Mouse (Mus musculus): ENCODE measurements around the gene Tdrd5. TPM values are rescaled to one million over a fixed set of nuclear protein-coding genes. Genes with fewer than 3 reads are reported as not detected.

Gene Tdrd5
- polyA plus RNA-seq, 1 experiment from 2014 or later: 1.2 TPM

DNA sequence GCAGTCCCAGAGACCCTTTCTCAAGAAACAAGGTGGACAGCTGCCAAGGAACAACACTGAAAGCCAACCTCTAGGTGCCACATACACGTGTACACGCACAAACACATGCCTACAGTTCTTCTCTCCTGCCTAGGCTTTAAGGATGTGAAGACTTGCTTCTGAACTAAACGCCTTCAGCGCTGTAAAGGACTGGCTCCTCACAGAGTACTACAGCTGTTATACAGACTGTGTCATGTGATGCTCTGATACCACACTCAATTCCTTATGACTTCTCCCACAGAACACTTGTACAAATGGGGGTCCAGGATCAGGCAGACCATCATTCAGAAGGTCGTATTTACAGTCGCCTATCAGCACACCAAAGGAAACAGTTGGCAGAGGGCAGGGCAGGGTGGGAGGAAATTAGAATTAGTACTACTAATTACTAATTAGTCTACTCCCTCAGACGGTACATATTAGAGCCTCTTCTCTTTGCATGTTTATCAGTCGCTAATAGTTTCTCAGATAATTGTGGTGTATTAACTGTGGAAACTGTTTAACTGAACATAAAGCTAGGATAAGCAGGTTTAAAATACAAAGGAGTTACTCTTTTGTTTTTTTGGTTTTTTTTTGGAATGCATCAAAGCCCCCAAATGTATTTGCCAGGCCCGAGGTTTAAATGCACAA, 14.8 kb downstream of the Tdrd5 start:
- H3K27ac ChIP-seq (ENCODE audit: low read length): no peak overlapping the region
- H3K27me3 ChIP-seq (replicated peaks; ENCODE audit: insufficient read depth, low read length): no peaks in the 10 kb centered on the region
- WGBS: 72% methylated on average over 9 of the region's 9 CpGs

GRCm38 (mm10) chr1:156285541-156285896, 17.9 kb downstream of the Tdrd5 start:
- H3K27me3 ChIP-seq (replicated peaks; ENCODE audit: insufficient read depth, low read length): no peaks in the 10 kb centered on the region
- H3K4me1 ChIP-seq (ENCODE audit: insufficient read depth, low read depth, low read length): no peaks in the 10 kb centered on the region
- ATAC-seq: no peak
- no peak overlapping the region for H3K4me2 ChIP-seq (replicated peaks; ENCODE audit: low read depth, low read length)
- H3K9ac ChIP-seq (replicated peaks; ENCODE audit: low read depth): no peak overlapping the region
- no peaks in the 10 kb centered on the region for H3K36me3 ChIP-seq (ENCODE audit: insufficient read depth, low read length)
- no peaks in the 10 kb centered on the region for H3K9me3 ChIP-seq (ENCODE audit: low read length)
- DNase-seq (ENCODE audit: low spot score): no peak
- H3K27ac ChIP-seq (ENCODE audit: low read length): no peak overlapping the region
- TF ChIP-seq EP300 (IDR thresholded peaks at IDR 0.05): no peak
- WGBS: 77% methylated on average over 5 of the region's 5 CpGs
- no peak overlapping the region for H3K4me3 ChIP-seq (ENCODE audit: low read depth, low read length)

More for the DNA sequence above, 14.8 kb downstream of the Tdrd5 start:
- no peaks in the 10 kb centered on the region for H3K36me3 ChIP-seq (ENCODE audit: insufficient read depth, low read length)
- no peak overlapping the region for H3K9ac ChIP-seq (replicated peaks; ENCODE audit: low read depth)
- TF ChIP-seq EP300 (IDR thresholded peaks at IDR 0.05) (no peak), CTCF (IDR thresholded peaks at IDR 0.05) (no peak)
- H3K4me2 ChIP-seq (replicated peaks; ENCODE audit: low read depth, low read length): no peak overlapping the region
- no peaks in the 10 kb centered on the region for H3K9me3 ChIP-seq (ENCODE audit: low read length)
- no peaks in the 10 kb centered on the region for H3K4me1 ChIP-seq (ENCODE audit: insufficient read depth, low read depth, low read length)
- ATAC-seq: no peak
- DNase-seq (ENCODE audit: low spot score): no peak
- no peak overlapping the region for H3K4me3 ChIP-seq (ENCODE audit: low read depth, low read length)

- no peak for TF ChIP-seq CTCF (IDR thresholded peaks at IDR 0.05)
- ATAC-seq (no peak), DNase-seq (ENCODE audit: low spot score) (no peak)
- Histone ChIP-seq H3K9ac (replicated peaks; ENCODE audit: low read depth) (no peak overlapping the region), H3K4me2 (replicated peaks; ENCODE audit: low read depth, low read length) (no peak overlapping the region), H3K27me3 (replicated peaks; ENCODE audit: insufficient read depth, low read length) (no peaks in the 10 kb centered on the region), H3K27ac (ENCODE audit: low read length) (no peak overlapping the region), H3K4me1 (ENCODE audit: insufficient read depth, low read depth, low read length) (no peaks in the 10 kb centered on the region), H3K4me3 (ENCODE audit: low read depth, low read length) (no peak overlapping the region), H3K9me3 (ENCODE audit: low read length) (no peaks in the 10 kb centered on the region), H3K36me3 (ENCODE audit: insufficient read depth, low read length) (no peaks in the 10 kb centered on the region)
- WGBS: 38% methylated on average over 9 of the region's 9 CpGs
Measured at GRCm38 (mm10) chr1:156284851-156285540, 18.5 kb downstream of the Tdrd5 start.

- no peak for DNase-seq (ENCODE audit: low spot score)
- WGBS: 61% methylated on average over 10 of the region's 10 CpGs
- ATAC-seq: no peak
- no peaks in the 10 kb centered on the region for H3K36me3 ChIP-seq (ENCODE audit: insufficient read depth, low read length)
- no peak overlapping the region for H3K9ac ChIP-seq (replicated peaks; ENCODE audit: low read depth)
- H3K27me3 ChIP-seq (replicated peaks; ENCODE audit: insufficient read depth, low read length): no peaks in the 10 kb centered on the region
- no peak overlapping the region for H3K4me2 ChIP-seq (replicated peaks; ENCODE audit: low read depth, low read length)
- H3K9me3 ChIP-seq (ENCODE audit: low read length): no peaks in the 10 kb centered on the region
- no peaks in the 10 kb centered on the region for H3K4me1 ChIP-seq (ENCODE audit: insufficient read depth, low read depth, low read length)
- no peak overlapping the region for H3K4me3 ChIP-seq (ENCODE audit: low read depth, low read length)
- no peak overlapping the region for H3K27ac ChIP-seq (ENCODE audit: low read length)
- TF ChIP-seq EP300 (IDR thresholded peaks at IDR 0.05) (no peak), CTCF (IDR thresholded peaks at IDR 0.05) (no peak)
Measured at GRCm38 (mm10) chr1:156284207-156284606, 19.3 kb downstream of the Tdrd5 start.

DNA sequence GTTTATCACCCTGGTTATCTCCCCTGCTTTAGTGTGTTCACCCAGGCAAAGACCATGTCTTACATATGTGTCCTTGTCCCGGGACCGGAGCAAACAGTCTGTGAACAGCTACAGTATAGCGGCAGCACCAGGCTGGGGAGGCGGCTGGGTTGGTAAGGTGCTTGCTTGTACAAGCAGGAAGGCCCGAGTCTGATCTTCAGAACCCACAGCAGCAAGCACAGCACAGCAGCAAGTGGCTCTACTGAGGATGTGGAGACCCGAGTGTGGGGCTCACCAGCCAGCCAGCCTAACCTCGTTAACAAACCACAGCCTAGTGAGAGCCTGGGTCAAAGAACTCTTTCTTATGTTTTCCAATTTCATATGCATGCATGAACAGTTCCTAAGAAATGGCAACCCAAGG, 23.3 kb downstream of the Tdrd5 start:
- H3K36me3 ChIP-seq (ENCODE audit: insufficient read depth, low read length): no peaks in the 10 kb centered on the region
- DNase-seq (ENCODE audit: low spot score) (no peak), ATAC-seq (no peak)
- H3K27me3 ChIP-seq (replicated peaks; ENCODE audit: insufficient read depth, low read length): no peaks in the 10 kb centered on the region
- H3K9me3 ChIP-seq (ENCODE audit: low read length): no peaks in the 10 kb centered on the region
- H3K9ac ChIP-seq (replicated peaks; ENCODE audit: low read depth): no peak overlapping the region
- no peak overlapping the region for H3K4me3 ChIP-seq (ENCODE audit: low read depth, low read length)
- no peaks in the 10 kb centered on the region for H3K4me1 ChIP-seq (ENCODE audit: insufficient read depth, low read depth, low read length)
- TF ChIP-seq EP300 (IDR thresholded peaks at IDR 0.05) (no peak), CTCF (IDR thresholded peaks at IDR 0.05) (no peak)
- 75% methylated on average over 7 of the region's 7 CpGs for WGBS
- no peak overlapping the region for H3K27ac ChIP-seq (ENCODE audit: low read length)
- H3K4me2 ChIP-seq (replicated peaks; ENCODE audit: low read depth, low read length): no peak overlapping the region

DNA sequence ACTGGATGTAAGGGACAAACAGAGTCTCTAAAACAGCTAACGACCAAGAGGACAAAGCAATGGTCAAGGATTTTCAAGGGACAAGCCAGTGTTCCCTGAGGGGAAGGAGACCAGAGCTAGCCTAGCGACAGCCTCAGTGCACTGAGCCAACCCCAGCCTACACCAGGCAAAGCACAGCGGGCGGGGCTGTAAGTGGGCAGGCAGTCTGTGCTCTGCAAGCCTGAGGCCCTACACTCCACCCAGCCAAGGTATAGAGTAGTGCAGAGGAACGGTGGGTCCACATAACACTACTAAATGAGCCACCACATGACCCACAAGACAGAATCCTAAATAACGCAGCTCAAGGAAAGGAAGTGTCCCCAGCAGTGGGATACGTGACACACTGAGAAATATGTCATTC, 29.8 kb downstream of the Tdrd5 start:
- 56% methylated on average over 7 of the region's 7 CpGs for WGBS
- no peak for TF ChIP-seq EP300 (IDR thresholded peaks at IDR 0.05)
- TF ChIP-seq CTCF (IDR thresholded peaks at IDR 0.05): no peak
- Histone ChIP-seq H3K4me3 (ENCODE audit: low read depth, low read length) (no peak overlapping the region), H3K27ac (ENCODE audit: low read length) (no peak overlapping the region), H3K4me1 (ENCODE audit: insufficient read depth, low read depth, low read length) (no peaks in the 10 kb centered on the region), H3K27me3 (replicated peaks; ENCODE audit: insufficient read depth, low read length) (no peaks in the 10 kb centered on the region), H3K9ac (replicated peaks; ENCODE audit: low read depth) (no peak overlapping the region), H3K36me3 (ENCODE audit: insufficient read depth, low read length) (no peaks in the 10 kb centered on the region), H3K9me3 (ENCODE audit: low read length) (no peaks in the 10 kb centered on the region), H3K4me2 (replicated peaks; ENCODE audit: low read depth, low read length) (no peak overlapping the region)
- no peak for ATAC-seq
- DNase-seq (ENCODE audit: low spot score): no peak

All from lung, postnatal 0 days (tissue).